Mouse (Mus musculus) forebrain, embryonic 16.5 days (tissue): ENCODE measurements around the gene Gm28870. TPM values are rescaled to one million over a fixed set of nuclear protein-coding genes. Genes with fewer than 3 reads are reported as not detected.
"Not testable (repeated sequence)": the region's sequence is repeated elsewhere in the genome, so short reads cannot be mapped to it uniquely, and the experiment has no call there.

Source experiments
- ATAC-seq: fragments of 200-750 bp; cut with Nextera tagmentation; 2 replicates; pipeline ENCODE4 v1.8.0; 2017; ENCODE audit warnings: mild to moderate bottlenecking, moderate library complexity
- H3K27ac ChIP-seq: fragments of 300-500 bp; sonication (generic); 2 replicates; pipeline ENCODE4 v1.5.1; 2014; ENCODE audit warnings: low read length, control low read depth
- H3K27me3 ChIP-seq: fragments of 300-500 bp; sonication (generic); replicated peaks from 2 replicates; pipeline ENCODE4 v1.6.1; 2014; ENCODE audit warnings: low read length; ENCODE audit not compliant: control insufficient read depth, insufficient read depth
- H3K36me3 ChIP-seq: fragments of 300-500 bp; sonication (generic); 2 replicates; pipeline ENCODE4 v1.6.1; 2014; ENCODE audit not compliant: control insufficient read depth, insufficient read depth
- H3K4me1 ChIP-seq: fragments of 300-500 bp; sonication (generic); replicated peaks from 2 replicates; pipeline ENCODE4 v1.6.1; 2014; ENCODE audit warnings: low read length; ENCODE audit not compliant: control insufficient read depth, insufficient read depth
- H3K4me2 ChIP-seq: fragments of 300-500 bp; sonication (generic); 2 replicates; pipeline ENCODE4 v1.6.1; 2014; ENCODE audit warnings: mild to moderate bottlenecking, low read length, control low read depth
- H3K4me3 ChIP-seq: fragments of 300-500 bp; sonication (generic); replicated peaks from 2 replicates; pipeline ENCODE4 v1.5.1; 2014; ENCODE audit warnings: mild to moderate bottlenecking, low read length, control low read depth
- H3K9ac ChIP-seq: fragments of 300-500 bp; sonication (generic); replicated peaks from 2 replicates; pipeline ENCODE4 v1.6.1; 2014; ENCODE audit warnings: low read depth, low read length, control low read depth
- H3K9me3 ChIP-seq: fragments of 300-500 bp; sonication (generic); 2 replicates; pipeline ENCODE4 v1.6.1; 2016; ENCODE audit warnings: low read length; ENCODE audit not compliant: control insufficient read depth
- WGBS: fragments of 180-500 bp; shearing (Covaris S2); extraction: QIAGEN DNeasy Blood & Tissue Kit; methylation state at CpG from one replicate; pipeline ENCODE4 v1.1.7; 2014; 5-methylcytosine and 5-hydroxymethylcytosine counted together
- polyA plus RNA-seq: library from polyadenylated mRNA; unstranded; fragments of >200 nt; fragmentation: Nextera tagmentation; extraction: Ambion mirVana; gene quantifications from 2 replicates; pipeline ENCODE4 v1.2.1, GENCODE M21; 2015

Gene Gm28870
- not detected in 2 replicates for polyA plus RNA-seq

DNA sequence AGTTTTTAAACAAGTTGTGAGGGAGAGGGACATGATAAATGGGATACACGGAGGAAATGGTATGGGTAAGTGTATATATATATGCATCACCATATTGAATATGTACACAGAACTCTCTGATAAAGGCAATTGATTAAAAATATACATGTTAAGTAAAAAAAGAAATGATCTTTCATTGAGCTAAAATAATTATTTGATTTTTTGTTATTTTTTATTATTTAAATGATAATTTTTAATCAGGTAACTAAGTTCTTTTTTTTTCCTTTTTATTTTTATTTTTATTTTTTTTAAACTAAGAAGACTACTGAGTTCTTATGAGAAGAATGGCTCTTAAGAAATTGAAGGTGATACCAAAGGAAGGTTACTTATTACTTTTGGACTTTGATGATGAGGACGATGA, at the start of gene Gm28870:
Gene Gm28870 (plus strand): TSS at position 301 of the 400 bp plus-strand sequence.
- no CpG with 5 or more reads among the region's 2 CpGs for WGBS
- H3K4me3 ChIP-seq, H3K27me3 ChIP-seq, H3K27ac ChIP-seq, H3K9me3 ChIP-seq, H3K4me1 ChIP-seq, H3K36me3 ChIP-seq, ATAC-seq, H3K9ac ChIP-seq, H3K4me2 ChIP-seq: not testable (repeated sequence)
